Mouse (Mus musculus): Measurements from ENCODE around the gene Ralb. TPM values are rescaled to one million over a fixed set of nuclear protein-coding genes. Genes with fewer than 3 reads are reported as not detected.

Ralb gene
- total and polyA plus RNA-seq, 3 experiments = 46.7 to 60.4 (median 60.0) TPM

DNA sequence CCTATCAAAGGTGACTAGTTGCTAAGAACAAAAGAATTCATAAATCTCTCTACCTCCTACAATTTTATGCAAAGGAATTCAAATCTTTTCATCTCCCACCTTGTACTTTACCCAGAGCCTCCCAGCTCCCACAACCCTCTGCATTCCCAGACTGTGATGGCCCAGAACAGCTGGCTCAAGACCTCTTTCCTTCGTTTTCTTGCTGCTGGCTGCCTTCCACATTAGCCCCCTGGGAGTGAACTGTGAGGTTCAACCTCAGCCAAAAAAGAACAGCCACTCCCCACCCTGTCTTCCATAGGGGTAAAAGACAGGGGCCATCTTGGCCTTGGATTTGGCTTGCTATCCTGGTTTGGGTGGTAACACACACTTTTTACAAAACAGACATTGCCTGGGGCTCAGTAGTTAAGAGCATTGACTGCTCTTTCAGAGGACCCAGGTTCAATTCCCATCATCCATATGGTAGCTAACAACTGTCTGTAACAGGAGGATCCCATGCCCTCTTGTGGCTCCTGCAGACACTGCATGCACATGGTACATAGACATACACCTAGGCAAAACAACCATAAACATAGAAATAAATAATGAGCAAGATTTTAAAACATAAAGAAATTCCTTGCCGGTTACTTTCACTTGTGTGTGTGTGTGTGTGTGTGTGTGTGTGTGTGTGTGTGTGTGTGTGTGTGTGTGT lies 10.4 kb downstream of the Ralb start:
- DNase-seq = no peak

DNA sequence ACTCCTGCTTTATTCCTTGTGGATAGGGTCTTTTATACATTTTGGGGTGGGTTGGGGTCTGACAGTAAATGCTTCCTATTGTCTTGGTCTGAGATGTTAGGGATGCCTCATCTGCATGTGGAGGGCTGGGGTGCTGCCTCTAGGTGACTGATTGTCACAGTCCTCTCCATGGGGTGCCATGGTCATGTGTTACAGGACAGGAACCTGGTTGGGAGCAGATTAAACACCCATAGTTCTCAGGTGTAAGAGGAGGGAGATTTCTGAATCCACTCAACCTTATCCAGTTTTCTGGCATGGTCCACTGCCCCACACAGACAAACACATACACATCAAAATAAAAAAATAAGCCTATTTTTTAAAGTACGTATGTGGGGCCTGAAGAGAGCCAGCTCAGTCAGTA lies 12.1 kb downstream of the Ralb start:
- no peak for DNase-seq

DNA sequence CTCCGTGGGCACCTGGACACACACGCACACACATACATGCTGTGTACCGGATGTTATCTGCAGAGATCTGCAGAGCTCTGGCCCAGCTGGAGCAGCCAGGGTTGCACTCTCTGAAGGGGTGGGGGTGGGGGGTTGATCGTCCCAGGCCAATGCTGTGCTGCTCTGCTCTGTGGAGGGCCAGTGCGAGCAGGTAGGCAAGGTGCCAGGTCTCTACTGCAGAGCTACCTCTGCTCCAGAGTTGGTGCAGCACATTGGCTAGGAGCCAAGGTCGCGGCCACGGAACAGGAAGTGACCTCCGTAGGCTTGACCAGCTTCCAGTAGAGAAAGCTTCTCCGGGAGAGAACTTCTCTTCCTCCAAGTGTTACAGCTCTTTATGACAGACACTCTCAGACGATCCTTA lies 12.5 kb downstream of the Ralb start:
- DNase-seq = peak; percentile 91

DNA sequence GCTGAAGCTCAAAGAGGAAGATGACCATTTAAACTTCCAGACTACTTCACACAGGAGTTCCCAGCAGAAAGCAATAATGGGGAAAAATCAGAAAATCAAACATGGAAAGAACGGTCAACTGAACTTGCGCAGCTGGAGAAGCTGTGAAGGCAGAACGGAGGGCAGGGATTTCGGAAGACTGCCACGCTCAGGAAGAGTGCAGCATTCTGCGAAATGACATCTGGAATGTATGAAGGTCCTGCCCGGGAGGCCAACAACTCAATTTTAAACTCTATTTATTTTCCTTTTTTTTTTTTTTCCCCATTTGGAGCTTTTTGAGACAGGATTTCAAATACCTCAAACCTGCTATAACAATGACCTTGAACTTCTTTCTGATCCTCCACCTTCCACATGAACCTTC lies 13.8 kb downstream of the Ralb start:
- DNase-seq = no peak

DNA sequence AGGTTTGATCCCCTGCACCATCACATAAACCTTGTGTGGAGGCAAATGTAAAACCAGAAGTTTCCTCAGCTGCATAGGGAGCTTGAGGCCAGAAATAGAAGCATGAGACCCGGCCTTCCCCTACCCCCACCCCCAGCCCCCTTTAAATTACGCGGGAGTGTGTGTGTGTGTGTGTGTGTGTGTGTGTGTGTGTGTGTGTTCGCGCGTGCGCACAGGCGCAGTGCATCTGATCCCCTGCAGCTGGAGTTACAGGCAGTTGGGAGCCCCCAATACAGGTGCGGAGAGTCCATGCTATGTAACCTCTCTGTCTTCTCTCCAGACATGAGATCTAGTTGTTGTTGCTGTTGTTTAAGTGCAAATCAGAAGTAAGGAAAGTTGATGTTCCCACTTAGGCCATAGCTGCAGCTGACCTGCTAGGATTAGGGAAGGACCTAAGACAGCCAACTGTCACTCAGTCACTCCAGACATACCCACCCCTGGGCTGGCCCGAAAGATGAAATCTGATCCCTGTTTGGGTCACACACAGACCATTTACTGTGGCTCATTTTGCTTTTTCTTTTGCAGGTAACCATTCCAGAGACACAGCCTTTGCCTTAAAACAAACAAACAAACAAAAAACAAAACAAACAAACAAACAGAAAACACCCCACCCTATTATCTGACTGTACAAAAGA lies 16.5 kb downstream of the Ralb start:
- DNase-seq = no peak

DNA sequence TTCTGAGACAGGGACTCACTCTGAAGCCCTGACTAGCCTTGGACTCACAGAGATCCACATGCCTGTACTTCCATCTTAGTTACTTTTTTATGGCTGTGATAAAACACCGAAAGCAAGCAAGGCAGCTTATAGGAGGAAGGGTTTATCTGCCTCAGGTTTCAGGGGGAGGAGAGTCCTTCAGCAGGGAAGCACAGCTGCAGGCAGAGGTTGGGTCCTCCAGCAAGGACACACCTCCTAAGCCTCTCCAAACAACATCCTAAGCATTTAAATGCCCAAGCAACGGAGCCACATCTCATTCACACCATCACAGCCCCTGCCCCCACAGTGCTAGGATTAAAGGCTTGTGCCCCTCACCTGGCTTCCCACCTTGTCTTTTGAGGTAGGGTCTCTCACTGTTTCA lies 18.8 kb downstream of the Ralb start:
- no peak for DNase-seq

DNA sequence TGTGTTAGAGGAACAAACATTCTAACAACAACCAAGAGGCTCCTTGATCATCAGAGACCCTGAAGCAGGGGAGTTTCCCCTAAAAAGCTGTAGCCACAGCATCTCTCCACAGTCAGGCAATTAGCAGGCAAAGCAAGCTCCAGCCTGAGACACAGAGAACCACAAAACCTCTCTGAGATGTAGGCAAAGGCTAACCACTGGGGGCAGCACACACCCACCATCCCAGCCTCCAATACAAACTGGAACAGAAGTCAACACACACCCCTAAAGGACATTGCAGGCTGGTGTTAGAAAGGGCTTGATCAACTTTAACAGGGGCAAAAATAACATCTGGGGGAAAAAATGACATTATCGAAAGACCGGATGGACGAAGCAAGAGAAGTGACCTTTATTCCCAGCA lies 20.1 kb downstream of the Ralb start:
- DNase-seq = peak; percentile 48

DNA sequence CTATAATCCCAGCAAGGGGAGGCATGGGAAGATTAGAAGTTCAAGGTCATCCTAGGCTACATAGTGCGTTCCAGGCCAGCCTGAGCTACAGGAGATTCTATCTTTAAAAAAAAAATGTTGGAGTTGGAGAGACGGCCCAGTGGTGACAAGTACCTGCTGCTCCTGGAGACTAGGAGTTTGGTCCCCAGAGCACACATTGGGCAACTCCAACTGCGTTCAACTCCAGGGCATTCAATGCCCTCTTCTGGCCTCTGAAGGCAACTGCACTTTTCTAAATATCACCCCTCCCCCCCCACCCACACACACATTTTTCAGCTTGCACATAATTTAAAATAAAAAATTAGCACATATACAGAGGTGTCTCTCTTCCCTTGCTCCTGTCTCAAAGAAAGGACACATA lies 21.7 kb downstream of the Ralb start:
- no peak for DNase-seq

DNA sequence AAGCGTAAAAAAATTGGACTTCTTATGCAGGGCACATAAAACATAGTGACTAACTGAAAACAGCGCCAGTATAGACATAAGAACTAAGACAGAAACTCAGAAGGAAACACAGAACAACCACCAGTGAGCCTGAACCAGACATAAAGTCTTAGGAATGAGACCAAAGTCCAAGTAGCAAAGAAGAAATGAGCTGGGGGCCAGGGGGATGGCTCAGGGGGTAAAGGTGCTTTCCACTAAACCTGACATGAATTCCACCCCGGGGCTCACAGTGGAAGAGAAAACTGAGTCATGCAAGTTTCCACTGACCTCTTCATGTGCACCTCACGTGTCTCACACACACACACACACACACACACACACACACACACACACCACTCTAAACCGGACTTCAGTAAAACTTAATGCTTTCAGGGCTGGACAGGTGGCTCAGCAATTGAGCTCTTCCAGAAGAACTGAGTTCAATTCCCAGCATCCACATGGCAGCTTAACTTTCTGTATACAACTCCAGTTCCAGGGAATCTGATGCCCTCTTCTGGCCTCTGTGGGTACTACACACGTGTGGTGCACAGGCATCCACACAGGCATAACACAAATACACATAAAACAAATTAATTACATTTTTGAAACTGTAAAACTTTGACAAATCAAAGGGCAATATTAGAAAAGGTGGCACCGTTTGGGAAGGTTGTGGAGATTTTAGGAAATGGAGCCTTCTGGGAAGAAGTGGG lies 23.2 kb downstream of the Ralb start:
- no peak for DNase-seq

DNA sequence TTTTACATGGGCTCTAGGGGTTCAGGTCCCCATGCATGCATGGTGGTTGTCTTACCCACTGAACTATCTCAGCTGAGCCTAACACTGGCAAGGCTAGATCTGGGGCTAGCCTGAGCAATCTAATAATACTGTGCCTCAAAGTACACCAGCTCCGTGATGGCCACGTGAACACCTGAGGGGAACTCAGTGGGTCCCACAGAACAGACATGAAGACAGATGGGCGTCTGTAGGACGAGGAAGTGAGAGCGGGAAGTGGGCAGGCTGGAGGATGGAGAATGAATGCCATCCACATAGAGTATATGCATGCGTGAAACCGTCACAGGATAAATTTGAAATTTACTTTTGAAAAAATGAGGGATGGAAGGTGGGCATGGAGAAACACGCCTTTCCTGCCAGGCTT lies 23.9 kb downstream of the Ralb start:
- DNase-seq = no peak

DNA sequence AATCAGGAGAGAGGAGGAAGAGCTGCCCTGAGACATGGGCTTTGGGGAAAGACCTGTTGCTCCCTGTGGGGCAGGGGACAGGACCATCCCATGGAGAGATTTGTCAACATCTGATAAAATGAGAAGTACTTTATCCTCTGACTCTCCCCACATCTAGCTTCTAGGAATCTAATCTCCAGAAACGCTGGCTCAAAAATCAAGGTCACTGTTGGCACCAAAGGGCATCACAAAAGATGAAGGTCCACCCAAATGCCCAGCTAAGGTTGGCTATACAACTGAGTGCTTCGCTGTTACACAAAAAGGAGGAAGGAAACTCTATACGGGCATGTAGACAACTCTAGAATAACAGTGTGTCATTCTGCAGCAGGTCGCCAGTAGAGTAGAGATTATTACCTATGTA lies 25.0 kb downstream of the Ralb start:
- DNase-seq = peak; percentile 49

DNA sequence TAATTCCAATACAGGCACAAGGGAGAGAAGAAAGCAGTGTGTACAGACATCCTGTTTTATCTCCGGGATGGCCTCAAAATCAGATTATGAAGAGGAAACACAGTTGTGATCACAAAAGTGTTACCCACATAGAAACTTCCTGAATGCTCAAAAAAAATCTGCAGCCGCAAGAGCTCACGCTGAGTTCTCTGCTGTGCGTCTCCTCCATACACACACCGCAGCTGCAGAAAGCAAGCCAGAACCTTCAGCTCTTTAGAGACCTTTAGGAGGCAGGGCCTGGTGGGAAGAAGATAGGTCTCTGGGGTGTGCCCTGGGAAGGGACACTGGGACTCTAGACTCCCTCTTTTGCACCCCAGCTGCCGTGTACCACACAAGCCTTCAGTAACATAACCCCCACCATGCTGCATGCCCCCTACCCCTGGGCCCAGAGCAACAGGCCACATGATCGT lies 27.7 kb downstream of the Ralb start:
- no peak for DNase-seq

DNA sequence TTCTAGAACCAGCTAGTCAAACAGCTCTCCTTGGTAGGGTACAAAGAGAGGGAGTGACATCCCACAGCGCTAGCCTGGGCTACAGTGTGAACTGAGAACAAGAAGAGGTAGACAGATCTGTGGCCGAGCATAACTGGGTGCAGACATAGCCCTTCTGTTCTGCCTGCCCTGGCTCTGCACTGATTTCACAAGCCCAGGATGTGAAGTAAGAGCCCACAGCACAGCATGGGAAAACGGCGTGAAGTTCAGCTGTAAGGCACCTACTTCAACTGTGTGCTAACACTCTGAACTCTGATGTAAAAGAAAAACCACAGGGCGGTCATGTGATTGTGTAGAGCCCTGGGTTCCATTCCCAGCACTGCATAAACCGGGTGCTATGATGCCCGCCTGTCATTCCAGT lies 29.9 kb downstream of the Ralb start:
- no peak for DNase-seq

DNA sequence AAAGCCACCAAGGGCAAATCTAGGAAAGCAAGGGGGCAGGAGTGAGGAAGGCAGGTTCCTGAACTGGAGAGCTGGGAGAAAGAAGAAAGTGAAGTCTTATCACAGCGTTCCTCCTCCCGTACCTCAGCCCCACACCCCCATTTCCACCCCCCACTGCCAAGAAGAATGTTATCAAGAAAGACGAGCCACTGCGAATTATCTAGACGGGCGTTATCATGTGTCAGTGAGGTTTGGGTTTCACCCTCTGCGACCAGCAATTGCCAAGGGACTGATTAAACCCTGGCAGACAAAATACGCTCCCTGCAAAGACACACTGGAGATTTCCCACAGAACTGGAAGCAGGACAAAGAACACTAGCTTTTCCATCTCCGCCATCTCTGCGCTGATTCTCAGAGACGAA lies 31.9 kb downstream of the Ralb start:
- no peak for DNase-seq

DNA sequence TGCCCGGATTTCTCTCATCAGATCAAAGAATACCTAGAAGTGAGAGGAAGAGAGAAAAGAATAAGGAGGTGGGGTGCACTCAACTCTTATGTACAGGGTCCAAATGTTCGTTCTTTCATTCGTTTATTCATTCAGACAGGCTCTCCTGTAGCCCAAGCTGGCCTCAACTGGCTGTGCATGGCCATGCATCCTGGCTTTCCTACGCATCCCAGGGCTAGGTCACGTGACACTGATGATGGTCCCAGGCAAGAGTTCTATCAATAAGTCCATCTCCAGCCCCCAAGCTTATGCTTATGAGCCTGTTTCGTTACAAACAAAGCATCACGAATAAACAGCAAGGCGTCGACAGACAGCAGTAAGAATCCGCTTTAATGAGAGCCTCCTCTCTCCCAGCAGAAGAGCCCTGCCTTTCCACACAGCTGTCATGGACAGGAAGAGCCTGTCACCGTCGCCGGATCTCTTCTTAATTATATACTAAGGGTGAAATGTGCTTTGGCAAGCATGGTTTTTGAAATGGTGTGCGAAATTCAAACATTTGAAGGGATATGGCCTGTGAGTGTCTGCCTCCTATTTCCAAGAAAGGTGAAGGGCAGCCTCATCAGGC lies 32.7 kb downstream of the Ralb start:
- DNase-seq = no peak

DNA sequence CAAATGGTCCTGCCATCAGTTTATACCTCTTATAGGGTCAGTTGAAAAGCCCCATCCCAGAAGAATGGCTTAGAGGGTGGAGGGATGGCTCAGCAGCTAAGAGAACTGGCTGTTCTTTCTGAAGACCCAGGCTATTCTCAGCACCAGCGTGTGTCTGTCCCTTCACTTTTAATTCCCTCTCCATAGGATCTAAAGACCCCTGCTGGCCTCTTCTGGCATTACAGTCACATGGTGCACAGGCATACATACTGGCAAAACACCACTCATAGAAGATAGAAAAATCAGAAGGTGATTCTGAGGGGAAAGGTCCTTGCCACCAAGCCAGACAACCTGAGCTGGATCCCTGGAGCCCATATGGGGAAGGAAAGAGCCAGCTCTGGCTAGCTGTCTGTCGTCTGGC lies 41.2 kb downstream of the Ralb start:
- DNase-seq = peak; percentile 51

DNA sequence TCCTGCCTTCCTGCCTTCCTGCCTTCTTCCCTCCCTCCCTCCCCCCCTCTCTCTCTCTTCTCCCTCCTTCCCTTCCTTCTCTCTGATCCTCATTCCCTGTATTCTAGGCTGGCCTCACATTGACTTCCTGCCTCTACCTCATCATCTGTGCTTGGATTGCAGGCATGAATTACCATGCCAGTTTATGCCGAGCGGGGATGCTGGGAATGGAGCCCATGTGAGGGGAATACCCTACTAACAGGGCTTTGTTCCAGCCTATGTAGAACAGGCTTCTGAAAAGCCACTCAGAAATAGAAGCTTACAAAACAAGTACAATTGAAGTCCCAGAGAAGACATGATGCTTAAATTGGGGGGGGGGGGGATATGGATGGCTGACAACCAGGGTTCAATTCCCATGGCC lies 44.5 kb downstream of the Ralb start:
- no peak for DNase-seq

DNA sequence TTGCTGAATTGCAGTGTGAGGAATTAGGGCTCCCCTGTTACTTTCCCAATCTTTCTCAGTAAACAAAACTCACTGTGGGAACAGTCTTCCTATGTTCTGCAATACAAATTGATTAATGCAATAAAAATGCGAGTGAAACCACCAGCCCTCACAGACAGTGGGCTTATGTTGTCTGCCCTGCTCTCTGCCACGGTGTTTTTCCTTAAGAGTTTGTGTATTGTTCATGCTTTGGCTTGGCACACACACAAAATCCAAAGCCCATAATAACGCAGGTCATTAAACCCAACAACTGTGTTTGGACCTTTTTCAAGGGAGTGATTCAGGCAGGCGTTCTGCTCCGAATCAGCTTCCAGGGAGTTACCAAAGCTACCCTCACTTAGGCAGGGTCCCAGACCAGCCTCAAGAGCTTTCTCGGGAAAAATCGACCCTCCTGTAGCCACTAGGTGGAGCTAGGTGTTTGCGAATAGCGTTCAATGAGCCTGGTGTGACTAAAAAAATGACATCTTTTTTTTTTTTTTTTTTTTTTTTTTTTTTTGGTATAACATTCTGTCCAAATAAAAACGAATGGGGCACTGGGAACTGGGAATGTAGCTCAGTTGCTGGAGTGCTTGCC lies 46.5 kb downstream of the Ralb start:
- DNase-seq = peak; percentile 69

DNA sequence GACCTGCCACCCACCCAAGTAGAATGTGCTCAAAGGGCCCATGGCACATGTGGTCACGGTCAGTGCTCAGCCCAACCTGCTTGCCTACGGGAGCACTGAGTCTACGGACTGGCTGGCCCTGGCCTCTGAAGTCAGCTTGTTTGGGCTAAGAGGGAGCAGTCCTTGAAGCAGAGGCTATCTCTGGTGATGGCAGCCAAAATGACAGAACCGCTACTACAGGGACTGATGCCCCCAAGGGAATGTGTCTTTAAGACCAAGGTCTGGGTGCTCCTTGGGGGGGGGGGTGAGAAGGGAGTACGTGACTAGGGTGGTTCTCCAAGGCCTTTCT lies 47.1 kb downstream of the Ralb start:
- peak; percentile 59 for DNase-seq

DNA sequence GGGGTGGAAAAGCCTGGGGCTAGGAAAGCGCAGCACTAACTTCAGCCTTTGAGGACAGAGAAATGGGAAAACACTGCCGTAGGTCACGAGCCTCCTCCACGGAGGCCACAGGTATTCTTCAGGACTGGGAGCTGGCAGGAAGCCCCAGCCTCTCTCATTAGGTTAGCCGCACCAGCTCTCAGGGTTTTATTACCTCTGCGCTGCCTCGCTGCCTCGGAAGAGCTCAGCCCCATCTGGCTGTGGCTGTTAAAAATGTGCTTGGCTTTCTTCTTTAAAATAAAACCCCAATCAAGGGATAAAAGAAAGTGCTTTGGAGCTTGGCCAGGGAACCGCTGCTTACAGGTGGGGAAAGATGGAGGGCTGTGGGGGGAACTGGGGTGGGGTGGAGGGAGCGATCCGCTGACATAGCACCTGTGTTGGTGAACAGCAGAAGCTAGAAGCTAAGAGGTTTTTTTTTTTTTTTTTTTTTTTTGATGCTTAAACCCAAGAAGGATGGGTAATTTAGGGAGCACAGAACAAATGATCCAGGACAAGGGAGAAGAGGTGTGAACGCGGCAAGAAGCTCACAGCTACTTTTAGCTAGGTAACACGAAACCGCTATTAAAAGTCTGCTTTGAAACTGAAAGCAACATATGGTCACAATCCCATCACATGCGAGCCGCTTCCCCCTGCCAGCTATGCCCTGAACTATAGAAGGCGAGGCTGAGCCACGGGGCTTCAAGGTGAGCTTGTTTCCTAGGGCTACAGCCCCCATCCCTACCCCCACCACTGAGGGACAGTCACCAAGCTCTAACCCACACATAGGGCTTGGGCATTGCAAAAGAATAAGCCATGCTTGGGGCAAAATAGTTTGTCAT lies 47.7 kb downstream of the Ralb start:
- no peak for DNase-seq

DNA sequence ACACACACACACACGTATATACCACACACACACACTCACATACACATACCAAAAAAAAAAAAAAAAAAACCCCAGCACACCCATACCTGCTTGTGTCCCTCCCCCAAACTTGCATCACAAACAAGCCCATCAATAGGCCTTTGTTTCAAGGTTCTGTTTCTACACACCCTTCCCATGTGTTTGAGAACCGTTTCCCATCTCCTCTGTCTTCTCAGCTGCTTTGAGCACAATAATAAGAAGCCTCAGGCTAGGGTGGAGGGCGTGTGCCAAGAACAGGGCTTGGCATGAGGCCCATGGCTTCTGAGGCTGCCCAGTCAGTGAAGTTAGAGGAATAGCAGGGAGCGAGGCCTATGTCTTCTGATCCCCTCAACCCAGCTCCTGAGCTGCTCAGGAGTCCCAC lies 50.9 kb downstream of the Ralb start:
- DNase-seq = peak; percentile 20

DNA sequence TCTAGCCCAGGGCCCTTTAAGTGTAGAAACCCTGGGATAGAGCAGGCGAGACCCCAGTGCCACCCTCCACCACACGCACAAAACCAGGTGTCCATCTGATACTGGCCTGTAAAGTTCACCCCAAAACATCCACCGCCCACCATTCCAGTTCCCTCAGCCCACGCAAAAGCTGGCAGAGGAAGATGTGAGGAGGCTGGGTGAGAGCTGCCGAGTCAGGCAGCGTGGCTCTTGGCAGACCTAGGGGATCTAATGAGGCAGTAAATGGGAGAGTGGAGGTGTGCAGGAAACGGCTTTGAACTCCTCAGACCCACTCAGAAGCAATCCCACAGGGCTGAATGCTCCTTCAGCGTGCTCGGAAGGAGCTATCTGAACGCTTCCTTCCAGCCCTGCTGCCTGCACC lies 53.2 kb downstream of the Ralb start:
- no peak for DNase-seq

Data from adrenal gland, adult 2 months (tissue).